Mouse (Mus musculus) testis, adult 2 months (tissue): ENCODE results near the gene Car7. TPM values are rescaled to one million over a fixed set of nuclear protein-coding genes. Genes with fewer than 3 reads are reported as not detected.

Experiments used
- H3K27ac ChIP-seq: fragments of 200-500 bp; 2 replicates; pipeline ENCODE4 v1.5.1; 2012; ENCODE audit warnings: low read depth, low read length; ENCODE audit not compliant: control insufficient read depth, insufficient read depth
- H3K27me3 ChIP-seq: fragments of 200-500 bp; 2 replicates; pipeline ENCODE4 v1.6.1; 2012; ENCODE audit warnings: mild to moderate bottlenecking, low read length, moderate library complexity; ENCODE audit not compliant: control insufficient read depth, insufficient read depth
- H3K36me3 ChIP-seq: fragments of 200-500 bp; 2 replicates; pipeline ENCODE4 v1.6.1; 2012; ENCODE audit warnings: mild to moderate bottlenecking, low read length; ENCODE audit not compliant: control insufficient read depth, insufficient read depth
- H3K4me1 ChIP-seq: fragments of 200-500 bp; 2 replicates; pipeline ENCODE4 v1.6.1; 2012; ENCODE audit warnings: low read length; ENCODE audit not compliant: control insufficient read depth, insufficient read depth
- H3K4me3 ChIP-seq: fragments of 200-500 bp; 2 replicates; pipeline ENCODE4 v1.5.1; 2012; ENCODE audit warnings: low read depth, mild to moderate bottlenecking, low read length, moderate library complexity, mixed read lengths; ENCODE audit not compliant: control insufficient read depth
- CTCF ChIP-seq: fragments of 200-500 bp; IDR thresholded peaks from 2 replicates; pipeline ENCODE4 v1.5.1; 2012; ENCODE audit warnings: low read depth, mild to moderate bottlenecking, inconsistent platforms, low read length, moderate library complexity; ENCODE audit not compliant: control insufficient read depth, insufficient read depth, insufficient replicate concordance
- POLR2A ChIP-seq: fragments of 200-500 bp; IDR thresholded peaks from 2 replicates; pipeline ENCODE4 v1.6.1; 2012; ENCODE audit warnings: low read depth, mild to moderate bottlenecking, inconsistent platforms, low read length, moderate library complexity; ENCODE audit not compliant: control insufficient read depth
- polyA plus RNA-seq: library from polyadenylated mRNA; depleted of rRNA; stranded (reverse); fragments of >200 nt; gene quantifications from 2 replicates; pipeline ENCODE4 v1.2.3, GENCODE M21; 2012

The Car7 gene
- polyA plus RNA-seq, 1 experiment: 7.1 TPM

DNA sequence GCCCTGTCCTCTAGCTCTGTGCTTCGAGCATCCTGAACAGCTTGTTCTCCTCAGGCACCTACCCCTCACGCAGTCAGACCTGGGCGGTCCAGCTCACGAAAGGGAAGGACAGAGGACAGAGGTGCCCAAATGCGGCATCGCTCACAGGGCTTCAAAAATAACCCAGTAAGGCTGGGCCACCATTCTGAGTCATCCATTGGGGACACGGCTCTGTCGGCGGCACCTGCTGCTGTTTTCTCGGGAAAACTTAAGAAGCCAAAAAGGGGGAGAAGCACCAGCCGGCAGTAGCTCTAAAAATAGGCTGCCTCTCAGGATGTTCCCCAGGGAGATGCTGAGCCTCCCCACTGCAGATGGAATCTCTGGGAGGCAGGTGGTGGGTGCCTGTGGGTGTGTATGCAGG lies 7.7 kb downstream of the Car7 start:
- H3K27me3 ChIP-seq: no peaks in the 10 kb centered on the region; the same call in 1 of the 2 replicates
- no peak overlapping the region for H3K4me3 ChIP-seq
- peaks cover 11% of the 10 kb centered on the region for H3K4me1 ChIP-seq
- no peak overlapping the region for H3K27ac ChIP-seq
- TF ChIP-seq POLR2A (no peak), CTCF (no peak)
- H3K36me3 ChIP-seq: no peaks in the 10 kb centered on the region

DNA sequence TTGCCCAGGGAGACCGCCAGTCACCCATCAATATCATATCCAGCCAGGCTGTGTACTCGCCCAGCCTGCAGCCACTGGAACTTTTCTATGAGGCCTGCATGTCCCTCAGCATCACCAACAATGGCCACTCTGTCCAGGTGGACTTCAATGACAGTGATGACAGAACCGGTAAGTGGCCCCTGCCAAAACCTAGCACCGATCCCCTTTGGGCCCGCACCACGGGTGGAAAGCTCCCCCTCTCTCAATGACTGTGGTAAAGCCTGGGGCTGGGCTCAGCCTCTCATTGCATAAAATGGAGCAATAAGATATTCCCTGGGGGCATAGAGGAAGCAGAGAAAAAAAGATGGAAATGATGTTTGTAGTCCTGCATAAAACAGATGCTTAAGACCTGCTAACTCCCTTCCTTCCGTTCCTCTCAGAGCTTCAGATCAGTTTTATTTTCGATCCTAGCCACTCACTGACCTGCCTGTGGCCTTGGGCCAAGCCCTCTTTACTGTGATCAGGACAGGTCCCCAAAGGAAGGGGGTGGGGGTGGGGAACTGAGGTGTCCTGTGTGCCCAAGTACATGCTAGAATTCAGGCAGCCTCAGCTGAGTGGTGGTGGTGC lies 9.1 kb downstream of the Car7 start:
- no peaks in the 10 kb centered on the region for H3K36me3 ChIP-seq
- no peak overlapping the region for H3K4me3 ChIP-seq
- H3K27me3 ChIP-seq: no peaks in the 10 kb centered on the region; the same call in 1 of the 2 replicates
- no peak for TF ChIP-seq CTCF
- TF ChIP-seq POLR2A: no peak
- H3K4me1 ChIP-seq: peaks cover 11% of the 10 kb centered on the region
- no peak overlapping the region for H3K27ac ChIP-seq

GRCm38 (mm10) chr8:104555191-104555590 lies 20.7 kb downstream of the Car7 start:
- no peaks in the 10 kb centered on the region for H3K27me3 ChIP-seq
- H3K36me3 ChIP-seq: no peaks in the 10 kb centered on the region
- H3K4me1 ChIP-seq: peaks cover 9% of the 10 kb centered on the region
- no peak overlapping the region for H3K27ac ChIP-seq
- H3K4me3 ChIP-seq: no peak overlapping the region
- no peak for TF ChIP-seq CTCF
- no peak for TF ChIP-seq POLR2A

DNA sequence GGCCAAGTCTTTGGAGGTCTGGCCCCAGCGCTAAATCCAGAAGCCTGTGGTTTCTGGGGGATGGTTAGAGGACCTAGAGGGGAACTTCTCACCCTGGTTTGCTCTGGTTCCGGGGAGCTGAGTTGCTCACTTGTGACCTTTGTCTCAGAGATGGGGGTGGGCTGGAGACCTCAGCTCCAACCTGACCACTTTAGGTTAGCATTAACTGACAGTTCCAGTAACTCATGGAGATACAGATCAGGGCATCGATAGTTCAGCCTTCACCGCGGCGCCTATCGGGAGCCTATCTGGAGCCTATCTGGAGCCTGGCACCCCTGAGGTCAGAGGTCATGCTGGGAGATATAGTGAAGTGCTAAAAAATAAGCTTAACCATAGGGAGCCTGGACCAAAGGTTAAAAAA lies 22.7 kb downstream of the Car7 start:
- no peak overlapping the region for H3K27ac ChIP-seq
- no peaks in the 10 kb centered on the region for H3K36me3 ChIP-seq
- H3K27me3 ChIP-seq: no peaks in the 10 kb centered on the region
- TF ChIP-seq POLR2A (no peak), CTCF (no peak)
- H3K4me3 ChIP-seq: no peak overlapping the region
- peaks cover 9% of the 10 kb centered on the region for H3K4me1 ChIP-seq

DNA sequence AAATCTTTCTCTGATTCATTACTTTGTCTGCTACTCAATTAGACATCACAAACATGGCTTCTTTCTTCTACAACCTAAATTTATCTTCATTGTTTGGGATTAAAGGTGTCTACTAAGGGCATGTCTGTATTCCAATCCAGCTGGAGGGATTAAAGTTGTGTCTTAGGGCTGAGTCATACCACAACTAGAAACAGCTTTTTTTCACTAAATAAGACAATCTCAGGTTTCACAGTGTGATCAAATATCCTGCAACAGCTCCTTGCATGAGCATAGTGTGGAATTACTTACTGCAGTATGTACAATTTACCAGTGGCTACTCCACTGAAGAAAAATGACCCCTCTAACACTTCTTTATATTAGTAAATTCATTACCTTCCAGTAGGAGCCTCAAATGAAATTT lies 26.2 kb downstream of the Car7 start:
- no peaks in the 10 kb centered on the region for H3K27me3 ChIP-seq
- no peak overlapping the region for H3K4me3 ChIP-seq
- H3K4me1 ChIP-seq: peaks cover 17% of the 10 kb centered on the region
- H3K27ac ChIP-seq: no peak overlapping the region
- H3K36me3 ChIP-seq: no peaks in the 10 kb centered on the region
- TF ChIP-seq CTCF (no peak), POLR2A (no peak)

- peak; percentile 75 for TF ChIP-seq CTCF
- TF ChIP-seq POLR2A: no peak
- H3K27me3 ChIP-seq: no peaks in the 10 kb centered on the region
- no peaks in the 10 kb centered on the region for H3K36me3 ChIP-seq
- H3K4me1 ChIP-seq: peaks cover 9% of the 10 kb centered on the region
- no peak overlapping the region for H3K4me3 ChIP-seq
- no peak overlapping the region for H3K27ac ChIP-seq
Measured at GRCm38 (mm10) chr8:104564633-104565456, 30.4 kb downstream of the Car7 start.

DNA sequence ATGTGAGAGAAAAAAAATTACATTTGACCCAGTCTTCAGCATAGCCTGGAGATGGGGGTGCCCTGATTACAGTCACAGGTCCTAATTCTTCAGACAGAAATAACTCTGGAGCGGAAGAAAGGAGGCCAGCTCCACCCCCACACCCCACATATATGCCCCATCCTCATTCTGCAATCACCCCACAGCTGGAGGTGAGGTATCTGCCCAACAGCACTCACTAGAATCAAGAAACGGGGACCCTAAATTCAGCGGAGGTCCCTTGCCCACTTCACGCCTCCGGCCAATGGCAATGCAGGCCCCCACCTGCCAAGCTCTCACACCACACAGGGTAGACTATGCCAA lies 30.9 kb downstream of the Car7 start:
- TF ChIP-seq POLR2A (no peak), CTCF (no peak)
- peaks cover 9% of the 10 kb centered on the region for H3K4me1 ChIP-seq
- no peaks in the 10 kb centered on the region for H3K27me3 ChIP-seq
- H3K4me3 ChIP-seq: no peak overlapping the region
- no peaks in the 10 kb centered on the region for H3K36me3 ChIP-seq
- H3K27ac ChIP-seq: no peak overlapping the region
